Mouse (Mus musculus) testis, postnatal 14 days (tissue): ENCODE measurements at regions not wholly inside any gene's neighbourhood (a gene's known extent, or its start where the extent isn't known, plus 50 kb on each side); places are given as distances from the start of the nearest gene placed in this dataset.

Experiments used
- DNase-seq: peaks from one replicate; pipeline ENCODE4 v3.0.0; 2021; ENCODE audit warnings: low spot score

DNA sequence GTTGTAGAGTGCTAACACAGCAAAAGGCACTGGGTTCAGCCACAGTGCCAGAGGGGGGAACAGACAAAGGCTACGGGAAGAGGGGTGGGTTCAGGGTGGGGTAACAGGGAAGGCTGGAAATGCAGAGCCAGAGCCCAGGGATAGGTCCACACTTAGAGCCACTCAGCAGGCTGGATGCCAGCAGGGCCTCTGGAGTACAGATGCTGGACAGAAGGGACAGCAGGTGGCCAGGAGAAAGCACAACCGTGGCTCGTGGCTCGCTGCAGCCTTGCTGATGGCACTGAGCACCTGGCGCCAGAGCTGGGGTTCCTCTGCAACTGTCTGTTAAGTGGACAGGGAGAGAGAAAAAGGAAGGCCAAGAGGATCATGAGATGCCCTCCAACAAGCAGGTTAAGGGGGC lies 174.2 kb downstream of the Mroh4 start:
- DNase-seq = no peak

DNA sequence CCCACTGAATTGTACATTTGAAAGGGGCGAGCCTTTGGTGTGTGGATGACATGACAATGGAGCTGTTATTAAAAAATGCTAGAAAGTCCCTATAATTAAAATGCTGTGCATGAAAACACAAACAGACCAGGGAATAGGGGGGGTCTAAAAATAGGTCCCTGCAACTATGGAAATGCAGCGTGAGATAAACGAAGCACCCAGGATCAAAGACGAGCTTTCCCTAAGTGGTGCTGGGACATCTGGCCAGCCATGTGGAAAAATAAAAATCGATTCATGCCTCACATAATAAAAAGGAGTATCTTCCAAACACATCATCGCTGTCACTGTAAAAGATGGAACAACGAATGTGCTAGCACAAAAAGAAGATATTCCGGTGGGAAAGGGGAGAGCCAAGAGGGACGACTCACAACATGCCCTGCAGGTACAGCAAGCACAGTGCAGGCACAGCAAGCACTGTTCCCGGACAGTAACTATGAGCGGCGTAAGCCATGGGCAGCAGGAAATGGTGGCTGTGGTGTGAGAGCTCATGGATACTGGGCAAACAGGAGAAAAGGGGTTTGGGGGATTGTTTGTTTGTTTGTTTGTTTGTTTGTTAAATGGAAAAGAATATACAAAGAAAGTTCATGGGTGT lies 176.7 kb downstream of the Mroh4 start:
- DNase-seq = no peak

DNA sequence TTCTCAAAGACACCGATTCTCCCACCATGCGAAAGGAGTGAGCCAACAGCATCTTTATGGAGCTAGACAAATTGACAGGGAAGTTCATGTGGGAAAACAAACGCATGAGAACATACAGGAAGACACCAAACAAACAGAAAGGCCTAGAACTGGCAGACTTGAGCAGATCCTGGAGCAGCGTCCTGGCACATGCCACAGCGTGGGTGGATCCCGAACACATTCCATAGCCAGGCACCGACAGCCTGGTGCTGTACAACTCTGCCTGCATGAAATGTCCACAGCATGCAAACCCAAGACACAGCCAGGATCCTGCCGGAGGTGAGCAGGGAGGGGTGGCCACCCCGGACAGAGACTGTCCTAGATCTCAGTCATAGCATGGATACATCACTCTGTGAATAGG lies 177.2 kb downstream of the Mroh4 start:
- no peak for DNase-seq

DNA sequence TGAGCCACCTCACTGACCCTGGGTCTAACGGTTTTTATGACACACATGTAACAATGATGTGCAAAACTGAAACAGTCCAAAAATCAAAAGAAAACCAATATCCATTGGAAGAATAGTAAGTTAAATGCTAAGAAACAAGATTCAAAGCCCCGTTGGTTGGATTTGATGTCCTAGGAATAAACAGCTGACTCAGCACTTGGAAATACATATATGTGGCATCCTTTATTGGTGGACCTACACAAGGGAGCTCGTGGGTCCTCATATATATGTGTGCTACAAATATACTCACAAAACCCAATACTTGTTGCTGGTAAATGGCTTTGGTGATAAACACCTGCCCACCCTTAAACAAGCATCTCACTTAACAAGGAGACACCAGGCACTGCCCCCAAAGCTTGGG lies 178.2 kb downstream of the Mroh4 start:
- no peak for DNase-seq

DNA sequence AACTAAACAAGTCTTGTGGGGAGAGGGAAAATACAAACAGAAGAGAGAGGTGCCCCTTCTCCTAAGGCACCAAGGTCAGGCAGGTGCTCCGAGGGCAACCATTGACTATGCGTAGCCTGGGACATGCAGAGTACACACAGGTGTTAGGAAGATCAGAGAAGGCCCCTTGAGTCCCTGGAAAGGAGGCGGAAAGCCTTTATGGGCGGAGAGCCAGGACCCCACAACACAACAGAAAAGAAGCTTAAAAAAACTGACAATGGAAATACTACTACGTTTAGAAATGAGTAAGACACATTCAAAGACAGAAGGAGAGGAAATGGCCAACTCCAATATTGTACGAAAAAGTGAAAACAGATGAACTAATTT lies 179.5 kb downstream of the Mroh4 start:
- DNase-seq = no peak

DNA sequence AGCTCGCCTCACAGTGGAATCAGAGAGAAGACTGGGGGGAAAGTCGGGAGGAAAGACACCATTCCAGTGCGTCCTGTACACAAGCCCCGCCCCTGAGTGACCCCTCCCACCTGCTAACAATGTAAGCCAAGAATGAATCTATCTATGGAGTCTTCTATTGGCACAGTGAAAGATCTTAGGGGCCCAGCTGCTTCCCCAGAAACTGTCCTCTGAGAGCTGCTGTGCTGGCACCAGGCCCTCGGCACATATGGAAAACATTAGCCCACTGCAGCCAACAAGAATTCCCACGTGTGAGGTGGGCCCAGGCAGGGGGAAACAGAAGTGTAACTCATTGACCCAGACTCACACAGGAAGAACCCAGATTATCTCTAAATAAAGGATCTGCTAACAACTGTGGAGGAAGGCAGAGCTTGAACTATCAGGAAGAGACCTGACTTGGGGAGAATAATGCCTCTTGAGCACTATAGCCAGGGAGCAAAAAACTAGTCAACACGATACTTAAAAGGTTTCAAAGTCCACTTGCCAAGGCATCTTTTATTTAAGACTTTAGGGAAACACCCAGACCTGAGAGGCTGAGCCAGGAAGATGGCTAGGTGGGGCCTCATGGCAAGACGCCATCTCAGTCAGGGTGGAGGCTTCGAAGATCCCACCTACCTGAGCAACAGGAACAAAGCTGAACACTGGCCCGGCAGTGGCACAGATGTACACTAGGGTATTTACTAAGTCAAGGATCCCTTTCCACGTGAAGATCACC lies 180.1 kb downstream of the Mroh4 start:
- no peak for DNase-seq

DNA sequence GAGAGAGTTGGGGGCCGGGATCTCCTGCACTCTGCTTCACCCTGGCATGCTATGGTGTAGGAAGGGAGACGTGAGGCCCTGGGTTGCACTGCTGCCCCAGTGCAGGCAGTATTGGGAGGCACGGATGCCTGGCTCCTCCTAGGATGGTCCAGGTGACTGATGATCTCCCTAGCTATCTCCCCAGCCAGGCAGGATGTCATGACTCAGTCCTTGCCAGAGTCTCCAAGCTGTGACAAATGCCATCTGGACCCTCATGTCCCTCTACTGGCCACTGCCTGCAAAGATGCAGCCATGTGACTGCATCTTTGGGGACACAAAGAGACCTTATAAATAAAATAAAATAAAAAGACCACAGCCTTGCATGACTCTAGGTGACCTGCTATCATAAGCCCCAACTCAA lies 181.6 kb downstream of the Mroh4 start:
- no peak for DNase-seq

DNA sequence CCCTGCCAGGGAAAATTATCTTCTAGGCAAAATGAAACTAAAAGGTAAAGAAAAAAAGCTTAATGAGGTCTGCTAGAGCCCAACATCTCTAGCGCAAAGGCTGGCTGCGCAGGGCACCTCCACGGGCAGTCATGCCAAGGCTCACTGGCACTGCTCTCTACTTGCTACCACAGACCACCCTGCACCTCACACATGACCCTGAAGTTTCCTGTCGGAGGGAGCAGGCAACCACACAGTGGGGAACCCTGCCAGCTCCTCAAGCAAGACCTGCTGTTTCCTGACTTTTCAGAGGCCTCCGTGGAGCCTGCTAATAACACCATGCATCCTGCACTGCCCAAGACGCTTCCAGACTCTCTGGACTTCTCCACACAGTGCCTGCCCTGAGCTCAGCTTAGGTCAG lies 182.3 kb downstream of the Mroh4 start:
- DNase-seq = no peak

DNA sequence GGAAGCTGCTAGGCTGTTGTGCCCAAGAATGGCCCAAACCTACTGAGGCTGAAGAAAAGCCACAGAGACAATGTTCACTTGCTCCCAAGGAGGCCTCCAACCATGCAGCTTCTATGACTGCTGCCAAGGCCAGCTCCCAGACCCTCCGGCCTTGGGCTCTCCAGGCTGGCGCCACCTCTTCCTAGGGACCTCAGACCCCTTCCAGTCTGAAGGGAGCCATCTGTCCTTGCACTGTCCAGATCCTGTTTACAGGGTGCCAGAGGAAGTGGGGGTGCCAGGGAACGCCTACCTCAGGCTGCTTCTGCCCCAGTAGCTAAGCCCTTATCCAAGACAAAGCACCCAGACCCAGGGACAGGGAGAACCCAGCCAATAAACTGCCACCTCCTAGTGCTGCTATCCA lies 183.7 kb downstream of the Mroh4 start:
- no peak for DNase-seq

DNA sequence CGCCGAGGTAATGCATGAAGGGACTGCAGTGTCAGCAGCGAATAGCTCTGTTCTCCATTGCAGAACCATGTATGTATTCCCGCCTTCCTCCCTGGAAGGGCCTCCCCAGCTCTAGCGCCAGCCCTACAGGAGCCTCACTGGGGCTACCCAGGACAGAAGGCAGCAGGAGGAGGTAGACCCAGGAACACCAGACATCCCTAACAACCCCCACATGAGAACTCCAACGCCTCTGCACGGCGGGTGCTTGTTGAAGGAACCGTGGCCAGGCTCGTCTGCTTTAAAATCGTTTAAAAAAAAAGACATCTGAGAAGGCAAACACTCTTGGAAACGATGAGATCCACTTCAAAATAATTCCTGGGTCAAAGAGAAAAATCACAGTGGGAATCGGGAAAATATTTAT lies 194.3 kb downstream of the Mroh4 start:
- DNase-seq = no peak

DNA sequence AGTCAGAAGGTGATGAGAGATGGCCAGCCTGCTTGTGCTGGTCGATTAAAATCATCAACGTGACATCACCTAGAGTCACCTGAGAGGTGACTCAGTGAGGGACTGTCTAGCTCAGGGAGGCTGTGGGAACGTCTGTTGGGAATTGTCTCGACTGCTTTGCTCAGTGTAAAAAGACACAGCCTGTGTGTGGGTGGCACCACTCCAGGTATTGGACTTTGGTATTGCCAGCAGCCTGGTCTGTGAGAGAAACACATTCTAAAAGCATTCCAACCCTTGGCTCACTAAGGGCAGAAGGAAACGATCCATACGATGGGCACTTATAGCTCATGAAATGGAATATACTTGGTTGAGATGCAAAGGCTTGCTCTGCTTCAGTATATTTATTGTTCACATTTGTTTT lies 209.2 kb downstream of the Mroh4 start:
- no peak for DNase-seq

DNA sequence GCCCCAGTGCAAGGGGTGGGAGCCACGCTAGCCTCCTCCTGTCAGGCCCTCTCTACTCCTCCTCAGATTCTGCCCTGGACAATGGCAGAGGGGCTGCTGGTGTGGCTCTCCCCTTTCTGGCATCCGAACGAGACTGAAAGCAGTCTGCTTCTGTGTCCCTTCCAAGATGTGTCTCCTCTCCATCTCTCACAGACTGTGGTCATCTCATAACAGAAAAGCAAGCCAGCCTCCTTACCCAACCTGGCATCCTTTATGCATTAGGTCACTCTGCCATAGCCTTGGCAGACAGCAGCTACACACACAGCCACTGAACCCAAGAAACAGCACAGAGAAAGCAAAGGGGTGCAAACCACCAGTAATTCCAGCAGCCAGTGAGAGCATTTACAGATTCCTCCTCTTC lies 213.2 kb downstream of the Mroh4 start:
- no peak for DNase-seq

DNA sequence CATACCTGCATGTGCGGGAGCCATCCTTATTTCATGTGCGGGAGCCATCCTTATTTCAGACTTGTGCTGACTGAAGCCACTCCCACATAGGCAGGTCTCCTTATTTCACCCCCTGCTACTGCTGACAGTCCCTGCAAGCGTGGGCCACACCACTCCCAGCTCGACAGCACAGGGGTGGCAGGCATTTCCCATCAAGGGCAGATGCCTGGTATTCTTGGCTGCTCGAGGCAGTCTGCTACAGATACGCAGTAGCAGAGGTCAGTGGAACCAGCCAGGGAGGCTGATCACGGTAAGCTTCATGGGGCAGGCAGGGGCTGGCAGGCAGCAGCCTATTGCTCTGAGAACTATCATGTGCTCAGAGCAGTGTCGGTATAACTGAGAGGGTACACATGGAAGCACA lies 215.6 kb downstream of the Mroh4 start:
- DNase-seq = no peak

DNA sequence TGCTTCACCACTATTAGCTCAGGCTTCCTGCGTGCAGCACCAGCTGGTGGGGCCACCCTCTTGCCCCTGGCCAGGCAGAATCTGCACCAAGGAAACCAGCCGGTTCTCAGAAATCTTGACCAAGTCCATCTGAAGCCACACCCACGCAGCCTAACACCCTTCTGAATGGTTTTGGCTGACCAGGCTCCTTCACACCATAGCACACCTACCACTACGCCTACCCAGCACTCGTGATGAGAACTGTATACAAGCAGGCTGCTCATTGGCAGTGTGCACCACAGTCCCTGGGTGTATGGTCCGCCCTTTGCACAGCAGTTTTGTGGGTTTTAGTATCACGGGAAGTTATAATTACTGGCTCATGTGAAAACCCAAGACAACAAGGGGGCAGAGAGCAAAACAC lies 217.5 kb downstream of the Mroh4 start:
- no peak for DNase-seq

DNA sequence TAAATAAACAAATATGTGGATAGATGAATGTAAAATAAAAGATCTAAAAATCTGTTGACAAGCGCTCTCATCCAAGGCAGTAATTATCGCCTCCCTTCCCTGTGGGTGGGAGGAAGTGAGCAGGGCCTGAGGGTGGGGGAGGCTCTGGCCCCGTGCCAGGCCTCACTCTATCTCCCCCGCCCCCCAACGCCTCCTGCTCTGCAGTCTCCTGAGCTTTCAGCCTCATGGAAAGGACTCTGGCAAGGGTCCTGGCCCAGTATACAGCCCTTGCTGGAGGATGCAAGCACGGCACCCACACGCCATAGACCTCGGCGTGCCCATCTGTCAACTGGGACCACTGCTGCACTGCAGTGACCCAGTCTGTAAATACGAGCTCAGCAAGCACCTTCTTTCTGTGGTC lies 222.9 kb downstream of the Mroh4 start:
- DNase-seq = no peak

DNA sequence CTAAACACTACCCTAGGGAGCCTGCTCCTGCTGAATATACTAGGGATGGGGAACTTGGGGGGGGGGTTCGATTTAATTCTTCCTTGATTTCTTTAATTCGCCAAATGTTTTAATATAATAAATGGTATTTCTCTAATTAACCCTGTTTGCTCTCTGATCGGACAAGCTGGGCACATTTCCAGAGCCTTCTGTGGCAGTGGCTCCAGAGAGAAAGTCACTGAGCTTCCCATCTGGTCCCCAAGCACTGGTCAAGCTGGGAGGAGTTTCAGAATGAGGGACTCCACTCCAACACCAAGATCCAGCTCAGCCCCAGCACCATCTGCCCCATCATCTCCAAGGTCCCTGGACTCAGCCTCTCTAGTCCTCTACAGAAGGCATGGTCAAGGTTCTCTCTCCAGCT lies 223.9 kb downstream of the Mroh4 start:
- DNase-seq = no peak

DNA sequence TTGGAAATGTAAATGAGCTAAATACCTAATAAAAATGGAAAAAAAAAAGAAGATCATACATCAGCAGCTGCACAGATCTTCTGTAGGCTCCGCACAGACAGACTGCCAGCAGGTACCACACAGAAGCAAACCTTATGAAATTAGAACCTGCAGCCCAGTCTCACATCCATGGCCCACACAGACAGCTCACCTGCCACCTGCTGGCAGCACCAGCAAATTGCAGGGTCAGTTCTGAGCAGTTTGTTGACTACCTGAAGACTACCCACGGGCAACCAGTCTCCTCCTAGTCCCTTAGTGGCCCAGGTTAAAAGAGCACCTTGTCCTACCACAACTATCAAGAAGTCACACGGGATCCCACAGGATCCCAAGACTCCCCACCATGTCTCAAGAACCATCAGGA lies 225.1 kb downstream of the Mroh4 start:
- no peak for DNase-seq

DNA sequence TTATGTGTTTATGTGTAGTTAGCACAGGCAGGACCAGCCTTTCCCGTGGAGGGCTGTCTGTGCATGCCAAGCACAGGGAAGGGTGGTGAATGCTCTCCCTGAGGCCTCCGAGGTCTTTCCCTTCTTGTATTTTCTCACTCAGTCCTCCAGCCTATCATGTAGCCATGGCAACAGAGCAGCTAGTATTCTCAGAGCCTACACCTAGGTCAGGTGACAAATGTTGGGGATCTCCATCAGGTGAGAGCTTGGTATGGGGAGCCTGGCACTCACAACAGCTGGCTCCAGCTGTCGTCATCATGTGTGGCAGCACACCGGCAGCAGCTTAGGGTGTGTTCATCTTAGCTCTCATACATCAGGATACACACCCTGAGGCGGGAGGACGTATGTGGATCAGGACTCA lies 231.3 kb downstream of the Mroh4 start:
- no peak for DNase-seq

DNA sequence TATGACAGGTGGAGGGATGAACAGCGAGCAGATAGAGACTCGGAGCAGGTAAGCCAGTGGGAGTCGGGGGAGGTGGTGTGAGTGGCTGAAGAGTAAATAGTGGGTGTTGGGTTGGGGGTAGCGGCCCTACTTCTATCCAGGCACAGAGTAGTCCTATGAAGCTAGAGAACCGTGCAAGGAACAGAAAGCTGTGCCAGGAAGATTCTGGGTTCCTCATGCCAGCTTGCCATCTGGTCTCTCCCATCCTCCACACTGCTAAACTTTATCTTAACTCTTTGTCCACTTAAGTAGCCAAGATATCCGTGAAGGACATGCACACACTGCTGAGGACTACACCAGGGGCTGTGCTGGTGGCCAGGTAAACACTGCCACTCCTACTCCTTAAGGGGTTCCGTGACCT lies 234.9 kb downstream of the Mroh4 start:
- no peak for DNase-seq

DNA sequence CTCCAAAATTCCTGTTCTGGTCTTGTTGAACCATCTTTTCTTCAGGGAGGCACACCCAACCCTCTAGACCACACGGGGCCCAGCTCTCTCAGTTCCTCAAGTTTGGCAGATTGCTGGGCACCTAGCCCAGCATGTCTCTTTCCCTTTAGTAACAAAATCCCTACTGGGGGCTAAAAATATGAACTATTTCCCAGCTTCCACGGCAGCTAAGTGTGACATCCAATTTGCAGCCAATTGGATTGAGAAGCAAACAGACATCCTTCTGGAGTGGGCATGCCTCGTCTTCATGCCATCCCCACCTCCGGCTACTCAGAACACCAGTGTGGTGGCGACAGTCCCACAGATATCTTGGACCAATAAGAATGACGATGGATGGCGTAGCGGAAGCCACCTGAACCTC lies 240.1 kb downstream of the Mroh4 start:
- DNase-seq = no peak

DNA sequence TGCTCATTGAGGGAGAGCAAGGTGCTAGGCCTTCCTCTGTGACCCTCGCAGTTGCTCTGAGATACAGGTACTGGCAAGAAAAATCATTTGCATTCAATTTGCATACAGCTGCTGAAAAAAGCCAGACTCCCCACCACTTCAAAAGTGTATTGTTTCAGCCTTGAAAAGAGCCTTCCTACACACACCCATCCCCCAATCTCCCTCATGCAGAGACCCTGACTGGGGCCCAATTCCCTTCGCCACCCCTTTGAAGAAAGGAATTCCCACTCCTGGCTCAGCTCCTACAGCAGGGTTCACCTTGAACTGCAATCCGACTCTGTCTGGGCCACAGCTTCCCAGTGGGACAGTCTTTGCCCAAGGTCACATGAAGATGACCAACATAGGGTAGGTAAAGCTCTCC lies 248.6 kb downstream of the Mroh4 start:
- DNase-seq = no peak

DNA sequence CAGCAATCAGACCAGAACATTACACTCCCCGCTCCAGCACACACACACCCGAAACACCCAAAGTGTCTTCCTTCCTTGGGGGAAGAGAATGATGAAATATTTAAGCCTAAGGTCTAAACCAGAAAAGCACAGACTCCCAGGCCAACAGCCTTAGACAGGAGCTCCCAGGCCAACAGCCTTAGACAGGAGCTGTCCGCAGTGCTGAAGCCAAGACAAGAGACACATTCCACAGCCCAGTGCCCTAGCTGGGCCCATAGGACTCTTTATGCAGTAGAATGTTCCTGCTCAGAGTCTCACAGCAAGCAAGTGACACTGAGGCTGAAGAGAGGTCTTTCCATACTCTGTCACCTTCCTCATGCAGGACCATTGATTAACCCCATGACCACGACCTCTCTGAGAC lies 253.6 kb downstream of the Mroh4 start:
- no peak for DNase-seq

DNA sequence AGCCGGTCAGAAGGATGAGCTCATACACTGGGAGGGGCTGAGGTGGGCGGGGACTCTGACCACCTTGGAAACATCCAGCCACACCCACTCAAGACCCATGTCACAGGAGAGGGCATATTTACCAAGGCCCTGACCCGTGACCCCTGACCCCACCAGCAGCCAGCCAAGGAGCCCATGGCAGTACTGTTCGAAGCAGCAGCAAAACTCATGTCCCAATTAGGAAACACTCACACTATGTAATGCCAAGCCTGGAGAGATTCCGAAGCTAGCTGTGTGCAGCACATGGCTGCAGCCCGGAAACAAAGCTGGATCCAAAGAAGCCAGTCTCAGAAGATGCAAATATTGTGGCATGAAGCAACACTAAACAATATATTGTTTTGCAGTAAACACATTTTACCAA lies 256.8 kb downstream of the Mroh4 start:
- DNase-seq = no peak

DNA sequence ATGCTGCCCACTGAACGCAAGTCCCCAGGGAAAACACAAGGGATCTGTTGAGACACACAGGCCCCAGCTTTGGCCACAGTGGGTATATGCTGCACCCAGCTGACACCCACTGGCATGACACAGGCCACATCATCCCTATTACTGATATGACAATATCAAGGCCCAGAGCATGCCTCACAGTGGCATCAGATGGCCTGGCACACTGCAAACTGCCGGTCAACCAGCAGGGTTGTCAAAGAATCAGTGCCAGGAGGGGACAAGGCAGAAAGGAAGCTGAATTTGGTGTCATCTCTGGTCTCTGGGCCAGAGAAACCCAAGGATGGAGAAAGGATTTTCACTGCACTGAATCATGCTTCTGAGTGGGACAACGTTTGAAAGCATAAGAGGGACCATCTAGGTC lies 266.7 kb downstream of the Mroh4 start:
- DNase-seq = no peak
